In the genomic region with DNA sequence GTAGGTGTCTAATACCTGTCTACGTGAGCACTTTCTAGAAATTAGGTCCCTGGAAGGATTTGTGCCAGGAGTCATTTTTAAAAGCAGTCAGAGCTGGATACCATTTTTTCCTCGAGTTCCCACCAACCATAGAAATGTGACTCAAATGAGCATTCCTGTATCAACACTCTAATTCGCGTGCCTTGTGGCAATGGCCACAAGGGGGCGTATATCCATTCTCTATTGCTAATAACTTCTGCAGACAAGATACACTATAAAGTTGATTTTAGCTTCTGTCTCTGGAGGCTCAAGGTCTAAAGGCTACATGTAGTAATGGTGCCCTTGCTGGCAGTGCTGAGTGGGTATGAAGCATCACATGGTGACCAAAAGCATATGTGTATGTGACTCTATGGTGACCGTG, we compare ENCODE assay signal across 9 mouse cellular contexts.
DNase-seq lines count a peak whose midpoint lies in the region; ATAC-seq and TF ChIP-seq lines count a peak whose summit lies in the region.
"Had no signal": no experiment of that assay in that cellular context is flagged by ENCODE, and none has a peak within 500 bp of the region (broad histone marks: within the 10 kb centered on the region; RNA-seq: fewer than 3 reads in every experiment).

No protein-coding gene starts in this region.

- peak; percentile 69 for TF ChIP-seq CTCF in kidney, postnatal 0 days (IDR thresholded peaks at IDR 0.05; ENCODE audit: low read depth)
- peak; percentile 93 for TF ChIP-seq CTCF in E14TG2a.4 (conservative IDR thresholded peaks at IDR 0.05; ENCODE audit: low read length)
- peak; percentile 38 for TF ChIP-seq CTCF in Patski (IDR thresholded peaks at IDR 0.05)
- peak; percentile 57 for TF ChIP-seq CTCF in lung, embryonic 14.5 days (IDR thresholded peaks at IDR 0.05; ENCODE audit: low read depth)

- CTCF ChIA-PET in Patski (lab: Charles Lee): interaction anchor here (0.9 kb wide), 1 partner anchor 26 kb away, joined by 3 read pairs; no protein-coding TSS in a partner anchor

- POLR2A ChIA-PET in Patski (lab: Charles Lee): no interaction called here

- no peak overlapping the region for H3K9ac ChIP-seq in kidney, postnatal 0 days (ENCODE audit: low read depth, low read length)
- no peak overlapping the region for H3K9ac ChIP-seq in lung, embryonic 14.5 days
- H3K9ac ChIP-seq: limb, embryonic 15.5 days had no signal

- DNase-seq in kidney, postnatal 0 days (ENCODE audit: low spot score): peak; percentile 35
- no peak for DNase-seq in kidney, adult 11 months
- no peak for DNase-seq in Patski (ENCODE audit: low read depth, low spot score)
- DNase-seq in embryo, embryonic 11 days: peak; percentile 59
- peak; percentile 70 for DNase-seq in lung, embryonic 14.5 days
- peak; percentile 53 for DNase-seq in thymus, postnatal 14 days
- DNase-seq in gastrocnemius, adult 18-20 months (ENCODE audit: low spot score): no peak

- H3K9me3 ChIP-seq in kidney, postnatal 0 days (replicated peaks; ENCODE audit: low read length): no peaks in the 10 kb centered on the region
- H3K9me3 ChIP-seq in E14TG2a.4 (ENCODE audit: low read length): no peaks in the 10 kb centered on the region
- no peaks in the 10 kb centered on the region for H3K9me3 ChIP-seq in lung, embryonic 14.5 days (ENCODE audit: low read depth, low read length)
- H3K9me3 ChIP-seq: limb, embryonic 15.5 days had no signal

- in situ Hi-C loops in Patski (cut with MboI; ENCODE audit: low pct_unique_long_range_greater_than_20kb): no loop called here

- H3K4me1 ChIP-seq in kidney, postnatal 0 days (replicated peaks; ENCODE audit: insufficient read depth, low read length): no peaks in the 10 kb centered on the region
- peaks cover 45% of the 10 kb centered on the region for H3K4me1 ChIP-seq in E14TG2a.4 (replicated peaks; ENCODE audit: low read depth, low read length)
- H3K4me1 ChIP-seq in lung, embryonic 14.5 days (ENCODE audit: insufficient read depth): no peaks in the 10 kb centered on the region
- H3K4me1 ChIP-seq: limb, embryonic 15.5 days had no signal

- H3K36me3 ChIP-seq in kidney, postnatal 0 days (ENCODE audit: insufficient read depth, low read length): no peaks in the 10 kb centered on the region
- H3K36me3 ChIP-seq in E14TG2a.4 (ENCODE audit: insufficient read depth, low read length): peaks cover 18% of the 10 kb centered on the region
- H3K36me3 ChIP-seq in lung, embryonic 14.5 days (ENCODE audit: insufficient read depth): no peaks in the 10 kb centered on the region
- H3K36me3 ChIP-seq: limb, embryonic 15.5 days had no signal

- H3K27me3 ChIP-seq in kidney, postnatal 0 days (ENCODE audit: insufficient read depth, low read length): no peaks in the 10 kb centered on the region
- H3K27me3 ChIP-seq in E14TG2a.4 (ENCODE audit: insufficient read depth, low read length) (no peaks in the 10 kb centered on the region), Patski (no peaks in the 10 kb centered on the region)
- no peaks in the 10 kb centered on the region for H3K27me3 ChIP-seq in lung, embryonic 14.5 days (ENCODE audit: insufficient read depth, low read length)
- H3K27me3 ChIP-seq: limb, embryonic 15.5 days had no signal

- ATAC-seq in kidney, postnatal 0 days (replicated peaks; ENCODE audit: low FRiP score, low read depth): no peak
- ATAC-seq in Patski: no peak
- no peak for ATAC-seq in lung, embryonic 14.5 days (ENCODE audit: insufficient read depth)

- no peak overlapping the region for H3K4me2 ChIP-seq in kidney, postnatal 0 days (ENCODE audit: low read length)
- no peak overlapping the region for H3K4me2 ChIP-seq in lung, embryonic 14.5 days
- H3K4me2 ChIP-seq: limb, embryonic 15.5 days had no signal

- H3K4me3 ChIP-seq in kidney, postnatal 0 days (replicated peaks; ENCODE audit: low read depth, low read length): no peak overlapping the region
- no peak overlapping the region for H3K4me3 ChIP-seq in E14TG2a.4 (replicated peaks; ENCODE audit: low read length)
- H3K4me3 ChIP-seq in lung, embryonic 14.5 days (ENCODE audit: low read depth, low read length): no peak overlapping the region
- H3K4me3 ChIP-seq: limb, embryonic 15.5 days had no signal

- H3K27ac ChIP-seq in kidney, postnatal 0 days: no peak overlapping the region
- no peak overlapping the region for H3K27ac ChIP-seq in lung, embryonic 14.5 days (ENCODE audit: low read depth)
- H3K27ac ChIP-seq: limb, embryonic 15.5 days had no signal

- WGBS in kidney, postnatal 0 days: 65% methylated on average over 6 of the region's 6 CpGs
- 51% methylated on average over 6 of the region's 6 CpGs for WGBS in lung, embryonic 14.5 days

Comparison
In these comparisons a context has a peak if more than half of its experiments do, and no peak if none do; other contexts are left out.
1. DNase-seq: peak in kidney, postnatal 0 days (single experiment), embryo, embryonic 11 days (single experiment), lung, embryonic 14.5 days (single experiment) and thymus, postnatal 14 days (single experiment); none in kidney, adult 11 months (single experiment), Patski (single experiment) and gastrocnemius, adult 18-20 months (single experiment).
2. CTCF ChIP-seq: peak in every context shown above with its lines; median percentile 93 in E14TG2a.4; 69 in kidney, postnatal 0 days; 57 in lung, embryonic 14.5 days; 38 in Patski.